Mouse (Mus musculus): ENCODE measurements around the gene Sept9. TPM values are rescaled to one million over a fixed set of nuclear protein-coding genes. Genes with fewer than 3 reads are reported as not detected.

Gene Sept9
- polyA plus RNA-seq, 2 experiments = 14.9 to 25.5 TPM

DNA sequence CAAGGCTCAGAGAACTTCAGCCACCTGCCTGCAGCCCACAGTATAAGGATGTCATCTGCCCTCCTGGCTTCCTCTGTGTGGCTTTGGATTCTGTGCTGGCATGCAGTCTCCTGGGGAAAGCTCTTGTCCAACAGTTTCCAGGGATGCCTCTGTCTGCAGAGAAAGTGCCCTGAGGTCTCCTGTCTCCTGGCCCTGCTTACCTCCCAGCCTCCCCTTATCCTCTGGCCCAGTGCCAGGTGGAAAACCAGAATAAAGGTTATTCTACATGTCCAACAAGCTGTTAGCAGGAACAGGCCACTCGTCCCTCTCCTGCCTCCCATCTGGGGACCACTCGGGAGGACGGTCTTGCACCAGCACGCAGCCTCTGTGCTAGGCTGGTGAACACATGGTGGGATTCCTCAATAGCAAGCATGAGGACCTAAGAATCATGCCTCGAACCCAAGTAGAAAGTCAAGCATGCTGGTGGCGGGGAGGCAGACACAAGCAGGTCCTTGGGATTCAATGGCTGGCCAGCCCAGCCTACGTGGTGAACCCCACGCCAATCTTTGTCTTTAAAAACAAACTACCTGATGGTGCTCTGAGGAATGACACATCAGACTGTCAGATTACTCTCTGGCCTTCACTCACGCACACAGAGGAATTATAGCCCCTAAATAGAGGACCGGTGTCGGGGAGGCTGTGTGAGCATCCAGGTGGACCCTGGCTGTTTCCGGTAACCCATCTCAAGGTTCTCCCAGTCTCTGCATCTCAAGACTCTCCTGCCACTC lies 111.1 kb downstream of the Sept9 start:
- H3K9me3 ChIP-seq (ENCODE audit: control insufficient read depth, low read length) = no peaks in the 10 kb centered on the region
- no peak overlapping the region for H3K4me3 ChIP-seq (ENCODE audit: insufficient read depth in 1 of 2, low read depth in 2 of 2, low read length in 2 of 2)
- DNase-seq (ENCODE audit: low read depth in 3 of 3, low spot score in 3 of 3) (no peak), ATAC-seq (ENCODE audit: insufficient read depth) (no peak)
- TF ChIP-seq CTCF (IDR thresholded peaks at IDR 0.05; ENCODE audit: low read depth) (no peak), EP300 (IDR thresholded peaks at IDR 0.05; ENCODE audit: low read depth) (no peak)
- no peak overlapping the region for H3K4me2 ChIP-seq (ENCODE audit: low read depth)
- H3K27ac ChIP-seq = no peak overlapping the region
- no peak overlapping the region for H3K9ac ChIP-seq (replicated peaks)
- peaks cover 6 to 25% of the 10 kb centered on the region in 2 experiments; a peak in 3 of 4 replicates for H3K4me1 ChIP-seq (replicated peaks; ENCODE audit: control insufficient read depth in 2 of 2, insufficient read depth in 2 of 2, low read length in 1 of 2)
- H3K36me3 ChIP-seq (replicated peaks; ENCODE audit: control insufficient read depth, insufficient read depth, low read depth) = no peaks in the 10 kb centered on the region
- WGBS (ENCODE audit: insufficient replicate concordance) = 77% methylated on average over 12 of the region's 12 CpGs
- no peaks in the 10 kb centered on the region for H3K27me3 ChIP-seq (ENCODE audit: control insufficient read depth, insufficient read depth, low read length)

DNA sequence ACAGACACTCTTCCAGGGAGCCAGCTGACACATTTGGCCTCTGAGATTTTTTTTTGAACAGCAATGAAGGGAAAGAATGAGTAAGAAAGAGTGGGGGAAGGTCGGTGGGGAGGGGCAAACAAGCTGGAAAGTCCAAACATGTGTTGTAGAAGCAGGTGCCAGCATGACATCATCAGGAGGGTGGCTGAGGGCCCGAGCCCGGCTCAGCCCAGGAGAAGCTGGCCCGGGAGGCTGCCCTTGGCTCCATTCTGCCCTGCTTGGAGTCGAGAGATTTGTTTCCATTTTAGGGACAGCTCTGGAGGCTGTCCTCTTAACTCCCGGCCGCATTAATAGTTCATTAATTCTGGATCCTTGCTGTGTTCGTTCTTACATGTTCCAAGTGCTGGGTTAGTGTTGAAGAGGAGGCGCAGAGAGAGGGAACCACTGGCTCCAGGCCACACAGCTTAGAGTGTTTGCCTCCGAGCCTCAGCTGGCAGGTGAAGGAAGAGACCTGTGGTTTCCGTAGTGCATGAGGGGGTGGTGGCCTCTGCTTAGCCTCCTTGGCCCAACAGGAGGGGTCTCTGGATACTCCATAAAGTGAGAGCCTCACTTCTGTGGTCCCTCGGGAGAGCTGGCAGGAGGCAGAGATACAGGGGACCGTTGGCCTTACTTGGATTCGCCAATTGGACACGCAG lies 111.8 kb downstream of the Sept9 start:
- peaks cover 6 to 25% of the 10 kb centered on the region in 2 experiments; a peak in 3 of 4 replicates for H3K4me1 ChIP-seq (replicated peaks; ENCODE audit: control insufficient read depth in 2 of 2, insufficient read depth in 2 of 2, low read length in 1 of 2)
- H3K27me3 ChIP-seq (ENCODE audit: control insufficient read depth, insufficient read depth, low read length) = no peaks in the 10 kb centered on the region
- 57% methylated on average over 15 of the region's 15 CpGs for WGBS (ENCODE audit: insufficient replicate concordance)
- no peak overlapping the region for H3K4me3 ChIP-seq (ENCODE audit: insufficient read depth in 1 of 2, low read depth in 2 of 2, low read length in 2 of 2)
- no peaks in the 10 kb centered on the region for H3K9me3 ChIP-seq (ENCODE audit: control insufficient read depth, low read length)
- no peak for TF ChIP-seq CTCF (IDR thresholded peaks at IDR 0.05; ENCODE audit: low read depth)
- TF ChIP-seq EP300 (IDR thresholded peaks at IDR 0.05; ENCODE audit: low read depth) = no peak
- ATAC-seq (ENCODE audit: insufficient read depth) (no peak), DNase-seq (ENCODE audit: low read depth in 3 of 3, low spot score in 3 of 3) (no peak)
- H3K4me2 ChIP-seq (ENCODE audit: low read depth) = no peak overlapping the region
- no peak overlapping the region for H3K9ac ChIP-seq (replicated peaks)
- H3K36me3 ChIP-seq (replicated peaks; ENCODE audit: control insufficient read depth, insufficient read depth, low read depth) = no peaks in the 10 kb centered on the region
- H3K27ac ChIP-seq = no peak overlapping the region

DNA sequence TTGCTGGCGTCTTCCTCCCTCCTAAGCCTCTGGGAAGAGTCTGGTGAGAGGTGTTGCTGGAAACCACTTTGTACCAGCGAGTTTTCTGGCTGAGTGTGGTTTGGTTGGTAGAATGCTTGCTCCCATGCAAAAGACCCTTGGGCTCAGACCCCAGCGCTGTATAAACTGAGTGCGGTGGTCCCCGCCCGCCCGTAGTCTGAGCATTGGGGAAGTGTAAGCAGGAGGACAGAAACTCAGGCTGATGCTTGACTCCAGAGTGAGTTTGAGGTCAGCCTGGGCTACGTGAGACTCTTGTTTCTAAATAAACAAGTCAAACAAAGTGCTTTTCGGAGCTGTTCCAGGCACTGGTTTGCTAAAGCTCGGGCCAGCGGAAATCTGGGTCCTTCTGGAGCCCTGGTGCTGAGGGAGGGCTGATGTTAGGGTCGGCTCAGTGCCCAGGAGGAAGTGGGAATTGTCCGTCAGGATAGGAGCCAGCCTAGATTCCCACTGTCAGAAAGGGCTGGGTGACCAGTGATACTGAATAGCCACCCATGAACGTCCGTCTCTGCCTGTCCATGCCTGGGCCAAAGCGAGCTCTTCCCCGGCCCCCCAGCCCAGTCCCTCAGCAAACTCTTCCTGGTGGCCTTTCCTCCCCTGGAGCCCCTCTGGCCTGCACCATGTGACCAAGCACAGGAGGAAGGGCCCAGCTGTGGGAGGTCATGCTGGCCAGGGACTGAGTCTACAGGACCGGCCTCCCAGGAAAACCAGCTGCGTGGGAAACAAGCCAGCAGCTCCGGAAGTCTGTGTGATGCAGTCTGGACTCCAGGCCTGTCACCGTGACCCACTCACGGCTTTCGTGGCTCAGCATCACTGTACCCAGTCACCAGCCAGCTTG lies 112.8 kb downstream of the Sept9 start:
- no peaks in the 10 kb centered on the region for H3K9me3 ChIP-seq (ENCODE audit: control insufficient read depth, low read length)
- H3K36me3 ChIP-seq (replicated peaks; ENCODE audit: control insufficient read depth, insufficient read depth, low read depth) = no peaks in the 10 kb centered on the region
- TF ChIP-seq EP300 (IDR thresholded peaks at IDR 0.05; ENCODE audit: low read depth) = no peak
- TF ChIP-seq CTCF (IDR thresholded peaks at IDR 0.05; ENCODE audit: low read depth) = no peak
- DNase-seq (ENCODE audit: low read depth in 3 of 3, low spot score in 3 of 3) (no peak), ATAC-seq (ENCODE audit: insufficient read depth) (no peak)
- H3K4me2 ChIP-seq (ENCODE audit: low read depth) = no peak overlapping the region
- H3K27me3 ChIP-seq (ENCODE audit: control insufficient read depth, insufficient read depth, low read length) = no peaks in the 10 kb centered on the region
- H3K27ac ChIP-seq = no peak overlapping the region
- H3K4me3 ChIP-seq (ENCODE audit: insufficient read depth in 1 of 2, low read depth in 2 of 2, low read length in 2 of 2) = no peak overlapping the region
- no peak overlapping the region for H3K9ac ChIP-seq (replicated peaks)
- peaks cover 8 to 27% of the 10 kb centered on the region in 2 experiments; a peak in 3 of 4 replicates for H3K4me1 ChIP-seq (replicated peaks; ENCODE audit: control insufficient read depth in 2 of 2, insufficient read depth in 2 of 2, low read length in 1 of 2)
- WGBS (ENCODE audit: insufficient replicate concordance) = 65% methylated on average over 23 of the region's 23 CpGs

DNA sequence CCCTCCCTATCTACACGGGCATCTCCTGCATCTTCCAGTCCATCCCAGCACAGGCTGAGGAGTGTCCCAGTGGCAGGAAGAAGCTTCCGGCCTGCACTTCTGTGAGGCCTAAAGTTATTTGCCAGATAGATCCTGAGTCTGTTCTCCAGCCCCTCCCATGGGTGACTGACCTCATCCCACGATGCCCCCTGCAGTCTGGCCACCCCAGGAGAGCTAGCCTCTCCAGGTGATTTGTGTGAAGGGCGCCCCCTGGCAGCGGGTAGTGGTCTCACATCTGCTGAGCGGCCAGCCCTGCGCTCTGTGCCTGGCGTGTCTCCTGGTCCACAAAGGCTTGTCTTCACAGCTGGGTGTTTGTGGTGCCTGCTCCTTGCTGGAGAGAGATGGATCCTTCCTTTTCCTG lies 113.5 kb downstream of the Sept9 start:
- peak; percentile 76 for TF ChIP-seq CTCF (IDR thresholded peaks at IDR 0.05; ENCODE audit: low read depth)
- no peak for TF ChIP-seq EP300 (IDR thresholded peaks at IDR 0.05; ENCODE audit: low read depth)
- Histone ChIP-seq H3K4me1 (replicated peaks; ENCODE audit: control insufficient read depth in 2 of 2, insufficient read depth in 2 of 2, low read length in 1 of 2) (peaks cover 10 to 27% of the 10 kb centered on the region in 2 experiments), H3K9me3 (ENCODE audit: control insufficient read depth, low read length) (no peaks in the 10 kb centered on the region), H3K36me3 (replicated peaks; ENCODE audit: control insufficient read depth, insufficient read depth, low read depth) (no peaks in the 10 kb centered on the region), H3K27me3 (ENCODE audit: control insufficient read depth, insufficient read depth, low read length) (no peaks in the 10 kb centered on the region), H3K9ac (replicated peaks) (no peak overlapping the region), H3K4me3 (ENCODE audit: insufficient read depth in 1 of 2, low read depth in 2 of 2, low read length in 2 of 2) (no peak overlapping the region), H3K27ac (no peak overlapping the region), H3K4me2 (ENCODE audit: low read depth) (no peak overlapping the region)
- WGBS (ENCODE audit: insufficient replicate concordance) = 45% methylated on average over 8 of the region's 8 CpGs
- DNase-seq (ENCODE audit: low read depth in 3 of 3, low spot score in 3 of 3) = no peak
- no peak for ATAC-seq (ENCODE audit: insufficient read depth)
